Mouse (Mus musculus) brain, embryonic 14.5 days (tissue): ENCODE results near the gene Scn1b.

Experiments used
- CTCF ChIP-seq: fragments of 200-500 bp; IDR thresholded peaks from 2 replicates; pipeline ENCODE4 v1.5.1; 2012; ENCODE audit warnings: inconsistent platforms, mild to moderate bottlenecking, moderate library complexity, borderline replicate concordance; ENCODE audit not compliant: insufficient read depth, insufficient read length; ENCODE audit errors: extremely low read depth
- POLR2A ChIP-seq: fragments of 200-500 bp; IDR thresholded peaks from 2 replicates; pipeline ENCODE4 v1.6.1; 2012; ENCODE audit warnings: mild to moderate bottlenecking, inconsistent platforms, borderline replicate concordance; ENCODE audit not compliant: poor library complexity, insufficient read depth, insufficient read length, severe bottlenecking; ENCODE audit errors: extremely low read depth

DNA sequence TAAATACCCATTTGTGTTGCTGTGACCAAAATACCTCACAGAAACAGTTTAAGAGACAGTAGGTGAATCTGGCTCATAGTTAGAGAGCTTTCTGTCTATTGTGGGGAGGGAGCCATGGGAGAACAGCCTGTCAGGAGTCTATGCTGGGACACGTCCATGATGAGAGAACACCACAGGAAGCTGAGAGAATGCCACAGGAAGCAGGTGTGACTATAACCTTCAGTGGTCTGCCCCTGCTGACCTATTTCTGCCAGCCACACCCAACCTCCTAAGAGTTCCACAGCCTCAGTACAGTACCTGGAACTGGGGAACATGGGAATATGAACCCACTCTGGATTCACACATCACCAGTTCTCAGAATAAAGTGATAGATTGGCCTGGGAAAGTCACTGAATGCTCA lies 37.9 kb upstream of the Scn1b start:
- TF ChIP-seq POLR2A: no peak
- no peak for TF ChIP-seq CTCF
